ENCODE assay signal across 9 mouse cellular contexts in genomic region chr11:113192086-113192856, GRCm38 (mm10).
DNase-seq lines count a peak whose midpoint lies in the region; ATAC-seq and TF ChIP-seq lines count a peak whose summit lies in the region.
"Had no signal": no experiment of that assay in that cellular context is flagged by ENCODE, and none has a peak within 500 bp of the region (broad histone marks: within the 10 kb centered on the region; RNA-seq: fewer than 3 reads in every experiment).

No protein-coding gene starts in this region.

- TF ChIP-seq CTCF in hindbrain, postnatal 0 days (IDR thresholded peaks at IDR 0.05; ENCODE audit: low read depth) = no peak

- peak; percentile 61 for DNase-seq in cerebellum, adult 8-10 months
- peak; percentile 80 for DNase-seq in hindbrain, postnatal 0 days (ENCODE audit: low spot score)
- peak; percentile 39 to 60 for DNase-seq in right cerebral cortex, adult 2 months (ENCODE audit: low spot score in 2 of 2)
- no peak for DNase-seq in MN1 (ENCODE audit: low spot score)
- no peak for DNase-seq in spleen, postnatal 4 days (ENCODE audit: low spot score in 2 of 2)
- no peak for DNase-seq in kidney, postnatal 14 days

- no peaks in the 10 kb centered on the region for H3K36me3 ChIP-seq in hindbrain, embryonic 13.5 days
- no peaks in the 10 kb centered on the region for H3K36me3 ChIP-seq in hindbrain, embryonic 12.5 days
- H3K36me3 ChIP-seq in hindbrain, postnatal 0 days (ENCODE audit: insufficient read depth, low read length) = no peaks in the 10 kb centered on the region

- no peak for ATAC-seq in hindbrain, embryonic 13.5 days (ENCODE audit: low FRiP score)
- ATAC-seq in hindbrain, embryonic 12.5 days (ENCODE audit: low FRiP score) = no peak
- peak; percentile 55 for ATAC-seq in hindbrain, postnatal 0 days

- WGBS in hindbrain, embryonic 13.5 days = 68% methylated on average over 22 of the region's 22 CpGs
- WGBS in hindbrain, embryonic 12.5 days = 76% methylated on average over 22 of the region's 22 CpGs
- WGBS in hindbrain, postnatal 0 days = 42% methylated on average over 22 of the region's 22 CpGs

- H3K27me3 ChIP-seq in hindbrain, embryonic 13.5 days = no peaks in the 10 kb centered on the region
- no peaks in the 10 kb centered on the region for H3K27me3 ChIP-seq in hindbrain, embryonic 12.5 days
- no peaks in the 10 kb centered on the region for H3K27me3 ChIP-seq in hindbrain, postnatal 0 days (ENCODE audit: insufficient read depth, low read length)

- peak overlapping the region; percentile 40 for H3K27ac ChIP-seq in hindbrain, embryonic 13.5 days
- H3K27ac ChIP-seq in hindbrain, embryonic 12.5 days = no peak overlapping the region
- peak overlapping the region; percentile 23; the same call in 1 of the 2 replicates for H3K27ac ChIP-seq in hindbrain, postnatal 0 days
- H3K27ac ChIP-seq: macrophage had no signal

- no peak overlapping the region for H3K9ac ChIP-seq in hindbrain, embryonic 13.5 days
- H3K9ac ChIP-seq in hindbrain, embryonic 12.5 days = no peak overlapping the region
- H3K9ac ChIP-seq in hindbrain, postnatal 0 days (replicated peaks; ENCODE audit: low read length) = no peak overlapping the region

- H3K9me3 ChIP-seq in hindbrain, embryonic 13.5 days = no peaks in the 10 kb centered on the region
- H3K9me3 ChIP-seq in hindbrain, embryonic 12.5 days (replicated peaks) = no peaks in the 10 kb centered on the region
- no peaks in the 10 kb centered on the region for H3K9me3 ChIP-seq in hindbrain, postnatal 0 days (ENCODE audit: low read length)

- H3K4me2 ChIP-seq in hindbrain, embryonic 13.5 days = no peak overlapping the region
- no peak overlapping the region for H3K4me2 ChIP-seq in hindbrain, embryonic 12.5 days (replicated peaks)
- peak overlapping the region; percentile 35 for H3K4me2 ChIP-seq in hindbrain, postnatal 0 days (ENCODE audit: low read depth, low read length)

- peaks cover 63% of the 10 kb centered on the region for H3K4me1 ChIP-seq in hindbrain, embryonic 13.5 days (replicated peaks)
- H3K4me1 ChIP-seq in hindbrain, embryonic 12.5 days = peaks cover 58% of the 10 kb centered on the region
- H3K4me1 ChIP-seq in hindbrain, postnatal 0 days (ENCODE audit: insufficient read depth, low read length) = peaks cover 17% of the 10 kb centered on the region

- no peak overlapping the region for H3K4me3 ChIP-seq in hindbrain, embryonic 13.5 days
- no peak overlapping the region for H3K4me3 ChIP-seq in hindbrain, embryonic 12.5 days
- no peak overlapping the region for H3K4me3 ChIP-seq in hindbrain, postnatal 0 days (ENCODE audit: low read length)

Comparison
In these comparisons a context has a peak if more than half of its experiments do, and no peak if none do; other contexts are left out.
1. DNase-seq: peak in cerebellum, adult 8-10 months (single experiment), hindbrain, postnatal 0 days (single experiment) and right cerebral cortex, adult 2 months (2 of 2); none in MN1 (single experiment), spleen, postnatal 4 days (0 of 2) and kidney, postnatal 14 days (single experiment).